Mouse (Mus musculus) myocyte (in vitro differentiated cells): ENCODE measurements around the gene Tac1. TPM values are rescaled to one million over a fixed set of nuclear protein-coding genes. Genes with fewer than 3 reads are reported as not detected.
"Not testable (repeated sequence)": the region's sequence is repeated elsewhere in the genome, so short reads cannot be mapped to it uniquely, and the experiment has no call there.

ENCODE experiments used
- H3K27me3 ChIP-seq: one replicate; pipeline ENCODE4 v1.6.1; 2011; ENCODE audit not compliant: control insufficient read depth, insufficient read depth, insufficient read length
- H3K36me3 ChIP-seq: one replicate; pipeline ENCODE4 v1.6.1; 2011; ENCODE audit not compliant: control insufficient read depth, insufficient read depth
- H3K4me2 ChIP-seq: one replicate; pipeline ENCODE4 v1.6.1; 2011; ENCODE audit warnings: low read depth, control low read depth
- H3K4me3 ChIP-seq: one replicate; pipeline ENCODE4 v1.5.1; 2011; ENCODE audit warnings: mild to moderate bottlenecking, control low read depth, moderate library complexity
- H3K79me2 ChIP-seq: one replicate; pipeline ENCODE4 v1.6.1; 2011; ENCODE audit not compliant: control insufficient read depth, insufficient read depth
- H3ac ChIP-seq: one replicate; pipeline ENCODE4 v1.6.1; 2011; ENCODE audit not compliant: control insufficient read depth, insufficient read length
- CEBPB ChIP-seq: IDR thresholded peaks from 2 replicates; pipeline ENCODE4 v1.6.1; 2011; ENCODE audit warnings: mild to moderate bottlenecking, moderate library complexity; ENCODE audit not compliant: poor library complexity, insufficient read depth, severe bottlenecking
- E2F4 ChIP-seq: IDR thresholded peaks from one replicate; pipeline ENCODE4 v1.6.1; 2011; ENCODE audit warnings: mild to moderate bottlenecking, control low read depth, moderate library complexity; ENCODE audit not compliant: insufficient read depth
- MAX ChIP-seq: IDR thresholded peaks from one replicate; pipeline ENCODE4 v1.6.1; 2011; ENCODE audit warnings: low read depth, mild to moderate bottlenecking, control low read depth
- MYOD1 ChIP-seq, 3 experiments: IDR thresholded peaks; one replicate each; pipeline ENCODE4 v1.6.1; 2011; ENCODE audit warnings: control low read depth in 2 of 3, low read depth in 2 of 3, mild to moderate bottlenecking in 2 of 3, moderate library complexity in 1 of 3; ENCODE audit not compliant: insufficient read length in 2 of 3, control insufficient read depth in 1 of 3
- MYOG ChIP-seq, 3 experiments: IDR thresholded peaks; one replicate each; pipeline ENCODE4 v1.6.1; 2011; ENCODE audit warnings: control low read depth in 2 of 3, low read depth in 2 of 3, mild to moderate bottlenecking in 2 of 3; ENCODE audit not compliant: insufficient read length in 2 of 3, control insufficient read depth in 1 of 3, insufficient read depth in 1 of 3
- POLR2A ChIP-seq: IDR thresholded peaks from one replicate; pipeline ENCODE4 v1.6.1; 2011; ENCODE audit warnings: low read depth, mild to moderate bottlenecking, control low read depth, moderate library complexity; ENCODE audit not compliant: insufficient read length
- POLR2AphosphoS2 ChIP-seq: IDR thresholded peaks from one replicate; pipeline ENCODE4 v1.6.1; 2011; ENCODE audit warnings: low read depth, control low read depth; ENCODE audit not compliant: insufficient read length
- REST ChIP-seq: IDR thresholded peaks from one replicate; pipeline ENCODE4 v1.6.1; 2011; ENCODE audit warnings: mild to moderate bottlenecking, control low read depth, moderate library complexity; ENCODE audit not compliant: insufficient read depth, insufficient read length
- SRF ChIP-seq: IDR thresholded peaks from one replicate; pipeline ENCODE4 v1.6.1; 2011; ENCODE audit warnings: low read depth; ENCODE audit not compliant: control insufficient read depth, insufficient read length
- TCF12 ChIP-seq: IDR thresholded peaks from one replicate; pipeline ENCODE4 v1.6.1; 2011; ENCODE audit warnings: mild to moderate bottlenecking, control low read depth; ENCODE audit not compliant: poor library complexity, insufficient read depth, severe bottlenecking
- TCF3 ChIP-seq: IDR thresholded peaks from one replicate; pipeline ENCODE4 v1.6.1; 2011; ENCODE audit warnings: low read depth, control low read depth; ENCODE audit not compliant: insufficient read length
- USF1 ChIP-seq: IDR thresholded peaks from one replicate; pipeline ENCODE4 v1.6.1; 2011; ENCODE audit warnings: low read depth, mild to moderate bottlenecking, control low read depth, moderate library complexity
- polyA plus RNA-seq: library from polyadenylated mRNA; unstranded; fragments of >200 nt; fragmentation: generic; extraction: Trizol; gene quantifications from one replicate; pipeline ENCODE4 v1.2.1, GENCODE M21; 2012; ENCODE audit warnings: missing spikeins

Gene Tac1
- polyA plus RNA-seq, 1 experiment: 0.05 TPM

GRCm38 (mm10) chr6:7601353-7602094, 46.8 kb downstream of the Tac1 start:
- no peaks in the 10 kb centered on the region for H3K27me3 ChIP-seq
- no peak overlapping the region for H3K4me3 ChIP-seq
- no peaks in the 10 kb centered on the region for H3K36me3 ChIP-seq
- no peak overlapping the region for H3K4me2 ChIP-seq
- H3ac ChIP-seq: no peak overlapping the region
- TF ChIP-seq CEBPB: no peak
- TF ChIP-seq USF1: no peak
- TF ChIP-seq TCF12: no peak
- no peak for TF ChIP-seq MAX
- no peak for TF ChIP-seq MYOG (IDR thresholded peaks at IDR 0.05; ENCODE audit: control insufficient read depth in 1 of 3, insufficient read depth in 1 of 3, insufficient read length in 2 of 3, low read depth in 2 of 3)
- no peak for TF ChIP-seq POLR2AphosphoS2
- no peak for TF ChIP-seq MYOD1 (IDR thresholded peaks at IDR 0.05; ENCODE audit: control insufficient read depth in 1 of 3, insufficient read length in 2 of 3, low read depth in 2 of 3)
- no peak for TF ChIP-seq TCF3
- TF ChIP-seq REST: no peak
- no peak for TF ChIP-seq POLR2A
- TF ChIP-seq SRF: no peak
- no peak for TF ChIP-seq E2F4
- H3K79me2 ChIP-seq: no peaks in the 10 kb centered on the region

- H3K4me2 ChIP-seq, H3K79me2 ChIP-seq, H3K36me3 ChIP-seq, H3K27me3 ChIP-seq, H3K4me3 ChIP-seq, H3ac ChIP-seq: not testable (repeated sequence)
Measured at GRCm38 (mm10) chr6:7613676-7614075, 59.0 kb downstream of the Tac1 start.

Other genes with a start within 250 kb of the Tac1 start
- gene Asns, start 138.4 kb downstream of the Tac1 start, polyA plus RNA-seq: 434 TPM